Mouse (Mus musculus) frontal cortex, postnatal 36 days (tissue): Measurements from ENCODE around the gene Zmat3.
A peak's percentile ranks its signal among the peaks of the same experiment; 100 is the strongest.

ENCODE experiments used
- DNase-seq, 2 experiments: peaks; one replicate each; pipeline ENCODE4 v3.0.0; 2022; ENCODE audit warnings: low spot score in 2 of 2

The Zmat3 gene

GRCm38 (mm10) chr3:32365546-32366245 lies at the start of gene Zmat3:
Gene Zmat3, minus strand, starts transcription at chr3:32366014.
- DNase-seq, result peak; percentile 76 to 87

GRCm38 (mm10) chr3:32414381-32414780 lies 48.6 kb upstream of the Zmat3 start:
- no peak for DNase-seq

- DNase-seq, result no peak
These were observed 46.8 kb upstream of the Zmat3 start for GRCm38 (mm10) chr3:32412502-32413044.

GRCm38 (mm10) chr3:32408811-32409273 lies 43.0 kb upstream of the Zmat3 start:
- DNase-seq, result no peak

GRCm38 (mm10) chr3:32406804-32407203 lies 41.0 kb upstream of the Zmat3 start:
- DNase-seq, result no peak

- no peak for DNase-seq
These were observed 39.9 kb upstream of the Zmat3 start for GRCm38 (mm10) chr3:32405699-32406098.

GRCm38 (mm10) chr3:32402990-32403885 lies 37.4 kb upstream of the Zmat3 start:
- no peak for DNase-seq

- DNase-seq, result no peak
These were observed 35.8 kb upstream of the Zmat3 start for GRCm38 (mm10) chr3:32401591-32401990.

- no peak for DNase-seq
These were observed 34.1 kb upstream of the Zmat3 start for GRCm38 (mm10) chr3:32399931-32400330.

GRCm38 (mm10) chr3:32399381-32399780 lies 33.6 kb upstream of the Zmat3 start:
- no peak for DNase-seq

- DNase-seq, result no peak
These were observed 32.8 kb upstream of the Zmat3 start for GRCm38 (mm10) chr3:32398623-32399022.

- DNase-seq, result no peak
These were observed 32.3 kb upstream of the Zmat3 start for GRCm38 (mm10) chr3:32398175-32398538.

- DNase-seq, result peak; percentile 53 to 56
These were observed 31.8 kb upstream of the Zmat3 start, which contains the start of gene Pik3ca for GRCm38 (mm10) chr3:32397461-32398174. Gene Pik3ca, plus strand, starts transcription at chr3:32397671.

- peak; percentile 96 for DNase-seq
These were observed 31.1 kb upstream of the Zmat3 start for GRCm38 (mm10) chr3:32396794-32397460.

GRCm38 (mm10) chr3:32395771-32396551 lies 30.1 kb upstream of the Zmat3 start:
- DNase-seq, result peak; percentile 13 to 20

- no peak for DNase-seq
These were observed 28.2 kb upstream of the Zmat3 start for GRCm38 (mm10) chr3:32393986-32394385.

- no peak for DNase-seq
These were observed 27.0 kb upstream of the Zmat3 start for GRCm38 (mm10) chr3:32392841-32393240.

- no peak for DNase-seq
These were observed 15.7 kb upstream of the Zmat3 start for GRCm38 (mm10) chr3:32381556-32381955.

- DNase-seq, result no peak
These were observed 14.1 kb upstream of the Zmat3 start for GRCm38 (mm10) chr3:32379891-32380290.

- no peak for DNase-seq
These were observed 7.4 kb upstream of the Zmat3 start for GRCm38 (mm10) chr3:32373236-32373635.
